Mouse (Mus musculus): ENCODE measurements around the gene Sowahb. TPM values are rescaled to one million over a fixed set of nuclear protein-coding genes. Genes with fewer than 3 reads are reported as not detected.
A peak's percentile ranks its signal among the peaks of the same experiment; 100 is the strongest.

Sowahb gene
- polyA plus RNA-seq (2015; fragmentation: Nextera tagmentation; extraction: Ambion mirVana), result 1.8 and 2.0 TPM in 2 replicates

GRCm38 (mm10) chr5:93044584-93045370 is at the start of gene Sowahb:
TSS of gene Sowahb (minus strand) at chr5:93045022.
- Histone ChIP-seq H3K4me3 (replicated peaks; ENCODE audit: low read length) (peak within 1 kb of the TSS; percentile 62), H3K4me1 (ENCODE audit: control insufficient read depth, insufficient read depth, low read length) (peaks cover 15% of the 10 kb centered on the region), H3K9ac (ENCODE audit: low read length) (peak within 1 kb of the TSS; percentile 64), H3K27me3 (ENCODE audit: control insufficient read depth, insufficient read depth, low read length) (peaks cover 31% of the 10 kb centered on the region), H3K36me3 (ENCODE audit: control insufficient read depth, insufficient read depth, low read length) (no peaks in the 10 kb centered on the region), H3K4me2 (ENCODE audit: low read depth, low read length) (peak within 1 kb of the TSS; percentile 66), H3K9me3 (replicated peaks; ENCODE audit: control insufficient read depth, low read length) (no peaks in the 10 kb centered on the region), H3K27ac (ENCODE audit: low read length) (peak within 1 kb of the TSS; percentile 49; the same call in 1 of the 2 replicates)
- ATAC-seq (ENCODE audit: insufficient read depth, low FRiP score), result peak; percentile 93
- under 1% methylated on average over 68 of the region's 68 CpGs for WGBS

GRCm38 (mm10) chr5:93093638-93094527 is 49.1 kb upstream of the Sowahb start:
- WGBS, result under 1% methylated on average over 50 of the region's 50 CpGs
- peak; percentile 54 for ATAC-seq (ENCODE audit: insufficient read depth, low FRiP score)
- Histone ChIP-seq H3K27me3 (ENCODE audit: control insufficient read depth, insufficient read depth, low read length) (no peaks in the 10 kb centered on the region), H3K27ac (ENCODE audit: low read length) (peak overlapping the region; percentile 94), H3K36me3 (ENCODE audit: control insufficient read depth, insufficient read depth, low read length) (no peaks in the 10 kb centered on the region), H3K4me3 (replicated peaks; ENCODE audit: low read length) (peak overlapping the region; percentile 85), H3K4me2 (ENCODE audit: low read depth, low read length) (peak overlapping the region; percentile 96), H3K9ac (ENCODE audit: low read length) (peak overlapping the region; percentile 94), H3K4me1 (ENCODE audit: control insufficient read depth, insufficient read depth, low read length) (peaks cover 52% of the 10 kb centered on the region), H3K9me3 (replicated peaks; ENCODE audit: control insufficient read depth, low read length) (no peaks in the 10 kb centered on the region)

DNA sequence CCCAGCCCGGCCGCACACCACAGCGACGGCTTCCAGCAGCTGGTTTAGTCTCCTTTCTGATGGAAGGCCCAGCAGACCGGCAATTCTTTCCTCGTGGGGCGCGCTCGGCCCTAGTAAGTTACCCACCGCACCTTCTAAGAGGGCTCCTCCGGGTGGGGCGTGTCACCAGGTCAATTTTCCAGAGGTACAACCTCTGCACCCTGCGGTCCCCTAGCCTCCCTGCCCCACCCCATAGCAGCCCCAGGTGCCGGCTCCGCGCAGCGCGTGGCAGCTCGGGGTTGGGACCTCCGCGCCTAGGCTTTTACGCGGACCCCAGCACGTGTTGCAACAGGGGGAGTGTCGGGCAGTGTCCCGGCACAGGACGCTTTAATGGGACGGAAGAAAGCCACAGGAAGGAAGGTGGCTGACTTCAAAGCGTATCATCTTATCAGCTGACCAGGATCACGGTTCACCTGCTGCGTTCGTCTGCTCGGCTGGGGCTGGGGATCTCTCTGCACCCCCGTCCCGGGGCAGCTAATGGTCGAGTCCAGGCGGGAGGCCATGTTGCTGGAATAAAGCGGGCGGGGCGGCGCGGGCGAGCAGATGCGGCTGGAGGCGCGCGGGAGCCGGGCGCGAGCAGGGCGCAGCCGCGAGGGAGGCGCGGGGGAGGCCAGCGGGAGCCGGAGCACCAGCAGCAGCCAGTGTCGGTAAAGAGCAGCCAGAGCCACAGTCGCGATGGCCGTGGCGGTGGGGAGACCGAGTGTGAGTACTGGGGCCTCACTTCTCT is 48.2 kb upstream of the Sowahb start, which contains the start of gene Sept11:
Sept11 (plus strand) TSS at position 581 of the 766 bp plus-strand sequence.
- H3K4me1 ChIP-seq (ENCODE audit: control insufficient read depth, insufficient read depth, low read length), result peaks cover 44% of the 10 kb centered on the region
- ATAC-seq (ENCODE audit: insufficient read depth, low FRiP score), result peak; percentile 92
- H3K4me3 ChIP-seq (replicated peaks; ENCODE audit: low read length), result peak within 1 kb of the TSS; percentile 85
- under 1% methylated on average over 63 of the region's 63 CpGs for WGBS
- peak within 1 kb of the TSS; percentile 94 for H3K27ac ChIP-seq (ENCODE audit: low read length)
- H3K27me3 ChIP-seq (ENCODE audit: control insufficient read depth, insufficient read depth, low read length), result no peaks in the 10 kb centered on the region
- H3K36me3 ChIP-seq (ENCODE audit: control insufficient read depth, insufficient read depth, low read length), result no peaks in the 10 kb centered on the region
- no peaks in the 10 kb centered on the region for H3K9me3 ChIP-seq (replicated peaks; ENCODE audit: control insufficient read depth, low read length)
- peak within 1 kb of the TSS; percentile 96 for H3K4me2 ChIP-seq (ENCODE audit: low read depth, low read length)
- peak within 1 kb of the TSS; percentile 94 for H3K9ac ChIP-seq (ENCODE audit: low read length)

DNA sequence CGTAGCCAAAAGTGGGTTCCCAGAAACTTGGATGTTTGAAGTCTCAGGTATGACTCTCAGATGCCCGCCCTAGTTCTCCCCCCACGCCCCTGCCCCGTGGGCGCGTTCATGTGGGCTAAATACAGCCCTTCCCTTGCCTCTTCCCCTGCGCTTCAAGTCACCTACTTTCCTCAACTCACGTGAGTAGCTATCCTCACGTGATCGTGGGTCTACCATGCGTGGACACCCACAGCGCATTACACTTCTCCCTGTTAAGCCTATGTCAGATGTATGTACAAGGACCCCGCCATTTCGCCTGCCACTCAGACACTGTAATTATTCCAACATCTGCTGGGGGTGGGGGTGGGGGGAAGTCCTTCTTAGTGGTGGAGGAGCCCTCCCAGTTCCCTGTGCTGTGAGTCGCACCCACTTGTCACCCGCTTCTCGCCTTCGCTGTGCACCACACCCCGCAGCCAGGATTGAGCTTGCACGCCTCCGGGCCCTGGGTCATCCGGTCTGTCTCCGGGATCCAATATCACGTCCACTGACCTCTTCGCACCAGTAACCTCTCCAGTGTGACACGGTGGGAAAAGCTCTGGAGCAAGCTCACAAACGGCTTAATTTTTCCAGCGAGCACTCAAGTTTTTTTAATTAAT is 47.4 kb upstream of the Sowahb start:
- Histone ChIP-seq H3K4me3 (replicated peaks; ENCODE audit: low read length) (peak overlapping the region; percentile 85), H3K4me2 (ENCODE audit: low read depth, low read length) (peak overlapping the region; percentile 96), H3K27me3 (ENCODE audit: control insufficient read depth, insufficient read depth, low read length) (no peaks in the 10 kb centered on the region), H3K9me3 (replicated peaks; ENCODE audit: control insufficient read depth, low read length) (no peaks in the 10 kb centered on the region), H3K4me1 (ENCODE audit: control insufficient read depth, insufficient read depth, low read length) (peaks cover 36% of the 10 kb centered on the region), H3K9ac (ENCODE audit: low read length) (peak overlapping the region; percentile 94), H3K36me3 (ENCODE audit: control insufficient read depth, insufficient read depth, low read length) (no peaks in the 10 kb centered on the region), H3K27ac (ENCODE audit: low read length) (peak overlapping the region; percentile 94)
- 4% methylated on average over 28 of the region's 28 CpGs for WGBS
- ATAC-seq (ENCODE audit: insufficient read depth, low FRiP score), result peak; percentile 21

- no peaks in the 10 kb centered on the region for H3K27me3 ChIP-seq (ENCODE audit: control insufficient read depth, insufficient read depth, low read length)
- H3K4me1 ChIP-seq (ENCODE audit: control insufficient read depth, insufficient read depth, low read length), result peaks cover 26% of the 10 kb centered on the region
- ATAC-seq (ENCODE audit: insufficient read depth, low FRiP score), result no peak
- no peaks in the 10 kb centered on the region for H3K9me3 ChIP-seq (replicated peaks; ENCODE audit: control insufficient read depth, low read length)
- 45% methylated on average over 3 of the region's 3 CpGs for WGBS
- H3K4me3 ChIP-seq (replicated peaks; ENCODE audit: low read length), result no peak overlapping the region; the same call in 1 of the 2 replicates
- H3K27ac ChIP-seq (ENCODE audit: low read length), result no peak overlapping the region
- H3K9ac ChIP-seq (ENCODE audit: low read length), result no peak overlapping the region
- H3K4me2 ChIP-seq (ENCODE audit: low read depth, low read length), result peak overlapping the region; percentile 96
- no peaks in the 10 kb centered on the region for H3K36me3 ChIP-seq (ENCODE audit: control insufficient read depth, insufficient read depth, low read length)
Observed at GRCm38 (mm10) chr5:93091266-93091665, 46.4 kb upstream of the Sowahb start.

GRCm38 (mm10) chr5:93085900-93086299 is 41.1 kb upstream of the Sowahb start:
- Histone ChIP-seq H3K27ac (ENCODE audit: low read length) (no peak overlapping the region), H3K36me3 (ENCODE audit: control insufficient read depth, insufficient read depth, low read length) (no peaks in the 10 kb centered on the region), H3K4me1 (ENCODE audit: control insufficient read depth, insufficient read depth, low read length) (no peaks in the 10 kb centered on the region), H3K9me3 (replicated peaks; ENCODE audit: control insufficient read depth, low read length) (no peaks in the 10 kb centered on the region), H3K4me3 (replicated peaks; ENCODE audit: low read length) (no peak overlapping the region), H3K4me2 (ENCODE audit: low read depth, low read length) (no peak overlapping the region), H3K9ac (ENCODE audit: low read length) (no peak overlapping the region), H3K27me3 (ENCODE audit: control insufficient read depth, insufficient read depth, low read length) (no peaks in the 10 kb centered on the region)
- 85% methylated on average over 4 of the region's 4 CpGs for WGBS
- no peak for ATAC-seq (ENCODE audit: insufficient read depth, low FRiP score)

DNA sequence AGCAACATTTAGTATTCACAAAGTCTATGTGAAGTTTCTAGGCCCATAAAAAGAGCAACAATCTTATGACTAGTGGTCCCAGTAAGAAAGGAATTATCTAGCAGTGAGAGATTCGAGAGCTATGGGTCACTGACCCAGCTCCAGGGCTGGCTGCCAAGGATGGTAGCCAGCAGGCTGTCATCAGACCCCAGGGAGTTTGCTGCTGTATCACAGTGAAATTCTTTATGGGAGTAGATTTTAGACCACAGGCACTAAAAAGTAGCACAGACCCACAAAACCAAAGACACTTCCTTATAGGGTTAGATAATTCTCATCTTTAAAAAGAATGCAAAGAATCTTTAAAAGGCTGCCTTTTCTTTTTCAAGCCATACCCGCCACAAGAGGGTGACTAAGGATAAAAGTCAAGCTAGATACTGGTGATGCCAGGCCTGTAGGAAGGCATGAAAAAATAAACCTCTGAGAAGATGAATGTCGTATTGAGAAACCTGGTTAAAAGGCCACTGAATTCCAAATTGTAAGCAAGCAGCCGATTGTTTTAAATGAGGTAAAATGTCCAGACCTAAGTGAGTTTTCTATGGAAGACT is 40.3 kb upstream of the Sowahb start:
- no peak overlapping the region for H3K4me2 ChIP-seq (ENCODE audit: low read depth, low read length)
- H3K27ac ChIP-seq (ENCODE audit: low read length), result no peak overlapping the region
- ATAC-seq (ENCODE audit: insufficient read depth, low FRiP score), result no peak
- H3K4me1 ChIP-seq (ENCODE audit: control insufficient read depth, insufficient read depth, low read length), result no peaks in the 10 kb centered on the region
- no peak overlapping the region for H3K9ac ChIP-seq (ENCODE audit: low read length)
- no peaks in the 10 kb centered on the region for H3K9me3 ChIP-seq (replicated peaks; ENCODE audit: control insufficient read depth, low read length)
- no peaks in the 10 kb centered on the region for H3K27me3 ChIP-seq (ENCODE audit: control insufficient read depth, insufficient read depth, low read length)
- no peak overlapping the region for H3K4me3 ChIP-seq (replicated peaks; ENCODE audit: low read length)
- H3K36me3 ChIP-seq (ENCODE audit: control insufficient read depth, insufficient read depth, low read length), result no peaks in the 10 kb centered on the region
- 52% methylated on average over 4 of the region's 4 CpGs for WGBS

DNA sequence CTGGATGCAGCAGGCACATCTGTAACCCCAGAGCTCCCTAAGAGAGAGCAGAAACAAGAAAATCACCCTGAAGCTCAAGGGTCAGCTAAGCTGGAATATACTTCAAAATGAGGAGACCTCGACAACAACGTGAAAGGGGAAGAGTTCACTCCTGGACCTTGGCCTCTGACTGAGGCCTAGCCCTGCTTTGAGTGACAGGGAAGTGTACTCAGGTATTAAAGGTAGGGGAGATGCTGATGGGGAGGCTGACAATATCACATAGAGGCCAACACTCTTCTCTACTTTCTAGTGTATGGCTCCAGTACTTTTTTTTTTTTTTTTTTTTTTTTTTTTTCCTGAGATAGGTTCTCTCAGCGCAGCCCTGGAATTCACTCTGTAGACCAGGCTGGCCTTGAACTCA is 34.8 kb upstream of the Sowahb start:
- no peak overlapping the region for H3K9ac ChIP-seq (ENCODE audit: low read length)
- no peaks in the 10 kb centered on the region for H3K4me1 ChIP-seq (ENCODE audit: control insufficient read depth, insufficient read depth, low read length)
- no peak overlapping the region for H3K4me2 ChIP-seq (ENCODE audit: low read depth, low read length)
- ATAC-seq (ENCODE audit: insufficient read depth, low FRiP score), result no peak
- H3K27ac ChIP-seq (ENCODE audit: low read length), result no peak overlapping the region
- H3K4me3 ChIP-seq (replicated peaks; ENCODE audit: low read length), result no peak overlapping the region
- H3K36me3 ChIP-seq (ENCODE audit: control insufficient read depth, insufficient read depth, low read length), result no peaks in the 10 kb centered on the region
- no peaks in the 10 kb centered on the region for H3K27me3 ChIP-seq (ENCODE audit: control insufficient read depth, insufficient read depth, low read length)
- H3K9me3 ChIP-seq (replicated peaks; ENCODE audit: control insufficient read depth, low read length), result no peaks in the 10 kb centered on the region
- WGBS, result 77% methylated on average over 3 of the region's 3 CpGs

Data from stomach, embryonic 16.5 days (tissue).